Mouse (Mus musculus) ES-E14 (cell line): Measurements from ENCODE around the gene Tshz2.
"Not testable (repeated sequence)": the region's sequence is repeated elsewhere in the genome, so short reads cannot be mapped to it uniquely, and the experiment has no call there.

Experiments
- CHD2 ChIP-seq: IDR thresholded peaks from 2 replicates; pipeline ENCODE4 v1.6.1; 2014; ENCODE audit warnings: mild to moderate bottlenecking, low read depth, low read length, inconsistent platforms
- MAFK ChIP-seq: IDR thresholded peaks from 2 replicates; pipeline ENCODE4 v1.6.1; 2014; ENCODE audit warnings: mild to moderate bottlenecking, low read depth, low read length, inconsistent platforms; ENCODE audit not compliant: insufficient read depth
- ZC3H11A ChIP-seq: IDR thresholded peaks from 2 replicates; pipeline ENCODE4 v1.6.1; 2012; ENCODE audit warnings: low read depth, mild to moderate bottlenecking, inconsistent platforms, low read length, borderline replicate concordance

- not testable (repeated sequence) for TF ChIP-seq CHD2, ZC3H11A, MAFK
Measured at GRCm38 (mm10) chr2:169857041-169857440, 224.2 kb downstream of the Tshz2 start.
